Mouse (Mus musculus) G1E (cell line): Measurements from ENCODE around the gene Nt5c3b. TPM values are rescaled to one million over a fixed set of nuclear protein-coding genes. Genes with fewer than 3 reads are reported as not detected.

Source experiments
- ATAC-seq: 2 replicates; pipeline ENCODE4 v1.8.0; 2016; ENCODE audit warnings: mild to moderate bottlenecking; ENCODE audit not compliant: insufficient number of reproducible peaks, poor library complexity, low FRiP score, severe bottlenecking; ENCODE audit errors: extremely low read depth
- DNase-seq: peaks from one replicate; pipeline ENCODE4 v3.0.0; 2012; ENCODE audit warnings: low spot score
- H3K27me3 ChIP-seq: 2 replicates; pipeline ENCODE4 v1.6.1; 2012; ENCODE audit warnings: mild to moderate bottlenecking, low read length, inconsistent platforms; ENCODE audit not compliant: insufficient read depth
- H3K36me3 ChIP-seq: replicated peaks from 2 replicates; pipeline ENCODE3; 2012; ENCODE audit warnings: mild to moderate bottlenecking, inconsistent platforms
- H3K4me1 ChIP-seq: 2 replicates; pipeline ENCODE4 v1.6.1; 2012; ENCODE audit warnings: low read depth, low read length, inconsistent platforms, mixed read lengths; ENCODE audit not compliant: insufficient read depth
- H3K4me3 ChIP-seq: 2 replicates; pipeline ENCODE4 v1.5.1; 2012; ENCODE audit warnings: low read depth, mild to moderate bottlenecking, inconsistent platforms, low read length, moderate library complexity, mixed read lengths
- H3K9me3 ChIP-seq: replicated peaks from 2 replicates; pipeline ENCODE4 v1.6.1; 2012; ENCODE audit warnings: inconsistent platforms
- CTCF ChIP-seq: IDR thresholded peaks from 2 replicates; pipeline ENCODE4 v1.5.1; 2012; ENCODE audit warnings: low read depth, low read length, inconsistent platforms, mixed read lengths
- GATA1 ChIP-seq: IDR thresholded peaks from 2 replicates; pipeline ENCODE4 v1.6.1; 2012; ENCODE audit warnings: borderline replicate concordance, low read length, inconsistent platforms, mixed read lengths
- GATA2 ChIP-seq: IDR thresholded peaks from 2 replicates; pipeline ENCODE4 v1.6.1; 2012; ENCODE audit warnings: low read depth, low read length, inconsistent platforms, borderline replicate concordance
- POLR2AphosphoS5 ChIP-seq: IDR thresholded peaks from 2 replicates; pipeline ENCODE4 v1.6.1; 2012; ENCODE audit warnings: low read depth, low read length, inconsistent platforms; ENCODE audit not compliant: insufficient replicate concordance
- TAL1 ChIP-seq: conservative IDR thresholded peaks from 2 replicates; pipeline ENCODE4 v1.6.1; 2012; ENCODE audit warnings: low read depth, low read length, inconsistent platforms, mixed read lengths
- polyA plus RNA-seq: library from polyadenylated mRNA; stranded (reverse); fragments of >175 nt; gene quantifications from 2 replicates; pipeline ENCODE4 v1.2.3, GENCODE M21; 2012
- total RNA-seq, 2 experiments: library from RNA; stranded (forward) in 1 of 2; stranded (reverse) in 1 of 2; fragments of 200-1000 nt in 1 of 2; fragments of >200 nt in 1 of 2; fragmentation: Nextera tagmentation in 1 of 2; gene quantifications; 2 replicates each; pipeline ENCODE4 v1.2.3; 2014 to 2017

Gene Nt5c3b
- total and polyA plus RNA-seq, 3 experiments: 13.3 to 41.2 (median 19.1) TPM

- TF ChIP-seq TAL1 (no peak), GATA2 (no peak), CTCF (no peak), POLR2AphosphoS5 (no peak), GATA1 (no peak)
- H3K4me3 ChIP-seq: no peak overlapping the region
- no peaks in the 10 kb centered on the region for H3K9me3 ChIP-seq
- no peak for ATAC-seq
- no peaks in the 10 kb centered on the region for H3K36me3 ChIP-seq
- DNase-seq: no peak
- H3K27me3 ChIP-seq: peaks cover 64% of the 10 kb centered on the region
- peaks cover 5% of the 10 kb centered on the region; the same call in 1 of the 2 replicates for H3K4me1 ChIP-seq
These were observed 47.1 kb downstream of the Nt5c3b start for GRCm38 (mm10) chr11:100394353-100395074.

DNA sequence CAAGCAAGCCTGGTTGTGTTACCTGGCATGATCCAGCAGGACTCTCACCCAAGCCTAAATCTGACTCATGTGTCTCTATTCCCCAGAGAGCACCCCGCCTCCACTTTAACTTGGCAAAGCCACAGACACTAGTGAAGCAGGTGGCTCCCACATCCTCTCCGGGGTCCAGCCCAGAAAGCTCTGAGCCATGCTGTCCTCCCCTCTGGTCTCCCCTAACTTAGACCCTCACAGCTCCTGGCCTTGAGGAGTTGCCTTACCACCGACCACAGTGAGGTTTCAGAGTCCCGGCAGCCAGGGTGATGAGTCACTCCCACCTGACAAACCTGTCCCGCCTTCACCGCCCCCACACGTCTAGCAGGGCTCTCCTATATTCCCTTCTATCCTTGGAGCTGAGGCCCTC is 47.9 kb downstream of the Nt5c3b start:
- peaks cover 64% of the 10 kb centered on the region for H3K27me3 ChIP-seq
- peaks cover 5% of the 10 kb centered on the region; the same call in 1 of the 2 replicates for H3K4me1 ChIP-seq
- H3K4me3 ChIP-seq: no peak overlapping the region
- no peaks in the 10 kb centered on the region for H3K9me3 ChIP-seq
- no peaks in the 10 kb centered on the region for H3K36me3 ChIP-seq
- no peak for DNase-seq
- TF ChIP-seq GATA1 (no peak), CTCF (no peak), TAL1 (no peak), POLR2AphosphoS5 (no peak), GATA2 (no peak)
- no peak for ATAC-seq

- Histone ChIP-seq H3K27me3 (peaks cover 69% of the 10 kb centered on the region), H3K36me3 (no peaks in the 10 kb centered on the region), H3K9me3 (no peaks in the 10 kb centered on the region), H3K4me1 (peaks cover 5% of the 10 kb centered on the region; the same call in 1 of the 2 replicates), H3K4me3 (no peak overlapping the region)
- TF ChIP-seq GATA1: no peak
- no peak for TF ChIP-seq GATA2
- TF ChIP-seq TAL1: no peak
- no peak for TF ChIP-seq CTCF
- no peak for TF ChIP-seq POLR2AphosphoS5
- DNase-seq: no peak
- no peak for ATAC-seq
These were observed 48.6 kb downstream of the Nt5c3b start for GRCm38 (mm10) chr11:100392958-100393357.

DNA sequence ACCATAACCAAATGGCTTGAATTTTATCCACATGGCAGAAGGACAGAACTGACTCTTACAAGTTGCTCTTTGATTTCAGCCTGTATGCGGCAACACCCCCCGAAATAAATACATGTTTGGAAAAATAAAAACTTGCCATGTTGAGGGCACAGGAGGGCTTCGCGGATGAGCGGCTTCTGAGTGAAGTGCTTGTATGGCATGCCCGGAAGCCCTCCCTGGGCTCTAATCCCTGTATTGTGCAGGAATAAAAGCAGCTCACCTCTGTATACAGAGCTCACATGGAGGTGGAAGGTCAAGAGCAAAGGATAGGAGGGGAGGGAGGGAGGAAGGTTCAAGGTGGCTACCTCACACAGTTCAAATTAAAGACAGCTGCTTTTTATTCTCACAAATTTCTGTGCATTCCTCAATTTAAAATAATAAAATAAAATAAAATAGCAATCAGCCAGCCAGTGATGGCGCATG is 49.7 kb downstream of the Nt5c3b start:
- no peak for TF ChIP-seq POLR2AphosphoS5
- no peak for TF ChIP-seq TAL1
- no peak for TF ChIP-seq CTCF
- no peak for TF ChIP-seq GATA1
- TF ChIP-seq GATA2: no peak
- H3K4me1 ChIP-seq: no peaks in the 10 kb centered on the region
- H3K27me3 ChIP-seq: peaks cover 68% of the 10 kb centered on the region
- DNase-seq (no peak), ATAC-seq (no peak)
- H3K4me3 ChIP-seq: no peak overlapping the region
- H3K36me3 ChIP-seq: no peaks in the 10 kb centered on the region
- H3K9me3 ChIP-seq: no peaks in the 10 kb centered on the region

DNA sequence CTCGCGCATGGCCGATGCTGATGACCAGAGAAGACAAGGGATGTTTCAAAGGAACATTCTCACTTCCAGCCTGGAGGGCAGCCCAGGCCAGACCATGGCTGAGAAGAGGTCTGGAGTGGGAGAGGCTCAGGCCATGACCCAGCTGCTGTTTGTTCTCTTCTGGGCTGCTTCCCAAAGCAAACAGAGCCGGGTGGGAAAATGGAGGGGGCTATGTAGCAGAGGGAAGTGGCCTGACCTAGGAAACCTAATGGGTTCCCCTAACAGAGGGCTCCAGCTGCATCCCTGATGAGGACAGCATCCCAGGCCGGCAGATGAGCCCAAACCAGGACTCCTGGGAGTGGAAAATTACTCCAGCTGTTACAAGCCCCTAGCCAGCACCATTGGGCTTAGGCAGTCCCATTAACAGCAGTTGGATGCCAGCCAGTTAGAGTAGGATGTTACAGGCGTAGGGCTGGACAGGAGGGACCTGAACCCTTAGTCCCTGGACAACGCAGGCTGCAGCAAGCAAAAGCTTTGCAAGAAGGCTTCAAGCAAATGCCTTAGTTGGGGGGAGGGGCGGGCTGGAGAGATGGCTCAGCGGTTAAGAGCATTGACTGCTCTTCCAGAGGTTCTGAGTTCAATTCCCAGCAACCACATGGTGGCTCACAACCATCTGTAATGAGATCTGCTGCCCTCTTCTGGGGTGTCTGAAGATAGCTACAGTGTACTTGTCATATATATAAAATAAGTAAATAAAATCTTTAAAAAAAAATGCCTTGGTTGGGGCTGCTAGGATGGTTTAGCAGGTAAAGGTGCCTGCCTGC is 50.3 kb downstream of the Nt5c3b start:
- no peak for DNase-seq
- Histone ChIP-seq H3K36me3 (no peaks in the 10 kb centered on the region), H3K4me3 (no peak overlapping the region), H3K4me1 (no peaks in the 10 kb centered on the region), H3K9me3 (no peaks in the 10 kb centered on the region), H3K27me3 (peaks cover 71% of the 10 kb centered on the region)
- no peak for ATAC-seq
- TF ChIP-seq POLR2AphosphoS5 (no peak), CTCF (no peak), TAL1 (no peak), GATA1 (no peak), GATA2 (no peak)

DNA sequence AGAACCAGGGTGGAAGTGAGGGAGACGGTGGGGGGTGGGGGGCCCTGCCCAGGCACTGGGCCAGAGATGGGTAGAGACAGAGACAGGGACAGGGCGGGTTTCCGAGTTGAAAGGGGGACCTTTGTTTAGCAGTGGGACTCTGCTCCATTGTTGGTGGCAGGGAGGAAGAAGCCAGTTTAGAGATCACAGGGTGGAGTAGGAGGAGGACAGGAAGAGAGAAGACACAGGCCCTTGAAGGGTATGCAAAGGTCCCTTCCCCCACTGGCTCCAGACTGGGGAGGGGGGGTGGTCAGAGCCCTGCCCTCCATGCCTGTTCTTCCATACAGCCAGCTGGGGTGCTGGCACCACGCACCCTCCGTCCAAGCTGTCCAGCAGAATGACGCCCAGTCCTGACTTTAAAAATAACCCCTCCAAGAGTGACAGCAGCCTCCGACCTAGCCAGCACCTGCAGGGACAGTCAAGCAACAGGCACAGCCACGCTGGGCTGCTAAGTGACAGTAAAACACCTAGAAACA is 51.6 kb downstream of the Nt5c3b start:
- TF ChIP-seq TAL1: no peak
- no peak for TF ChIP-seq POLR2AphosphoS5
- no peak for TF ChIP-seq GATA1
- TF ChIP-seq CTCF: no peak
- TF ChIP-seq GATA2: no peak
- DNase-seq: no peak
- no peak for ATAC-seq
- Histone ChIP-seq H3K27me3 (peaks cover 74% of the 10 kb centered on the region), H3K9me3 (no peaks in the 10 kb centered on the region), H3K4me1 (no peaks in the 10 kb centered on the region), H3K36me3 (no peaks in the 10 kb centered on the region), H3K4me3 (no peak overlapping the region)
